Mouse (Mus musculus): ENCODE measurements around the gene Cox14.

DNA sequence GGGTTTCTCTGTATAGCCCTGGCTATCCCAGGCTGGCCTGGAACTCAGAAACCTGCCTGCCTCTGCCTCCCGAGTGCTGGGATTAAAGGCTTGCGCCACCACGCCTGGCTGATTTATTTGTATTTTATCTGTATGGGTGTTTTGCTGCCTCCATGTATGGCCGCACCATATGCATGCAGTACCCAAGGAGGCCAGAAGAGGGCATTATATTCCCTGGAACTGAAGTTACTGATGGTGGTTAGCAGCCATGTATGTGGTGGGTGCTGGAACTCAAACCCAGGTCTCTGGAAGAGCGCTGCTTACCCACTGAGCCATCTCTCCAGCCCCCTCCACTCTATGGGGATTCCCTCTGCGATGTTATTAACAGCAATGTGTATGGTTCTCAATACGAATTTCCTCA is 42.5 kb upstream of the Cox14 start:
- TF ChIP-seq POLR2A (IDR thresholded peaks at IDR 0.05; ENCODE audit: insufficient read depth, low read depth, low read length) (no peak), CTCF (IDR thresholded peaks at IDR 0.05) (peak; percentile 55)

Measured in heart, adult 2 months (tissue).